Mouse (Mus musculus): ENCODE measurements around the gene Flrt1. TPM values are rescaled to one million over a fixed set of nuclear protein-coding genes. Genes with fewer than 3 reads are reported as not detected.

Gene Flrt1
- total and polyA plus RNA-seq, 3 experiments: not detected

- Histone ChIP-seq H3K4me2 (ENCODE audit: insufficient read depth, low read depth, poor library complexity, severe bottlenecking) (peak overlapping the region; percentile 17; the same call in 1 of the 2 replicates), H3K4me1 (ENCODE audit: control insufficient read depth in 1 of 2, insufficient read depth in 2 of 2) (peaks cover 0 to 11% of the 10 kb centered on the region in 2 experiments; a peak in 2 of 4 replicates), H3K27ac (ENCODE audit: insufficient read depth, low read depth) (no peak overlapping the region), H3K27me3 (replicated peaks) (peaks cover 99% of the 10 kb centered on the region), H3K79me2 (replicated peaks; ENCODE audit: control insufficient read depth, extremely low read depth, insufficient read depth, poor library complexity, severe bottlenecking) (no peaks in the 10 kb centered on the region), H3K9me3 (replicated peaks; ENCODE audit: low read length) (no peaks in the 10 kb centered on the region), H3K36me3 (replicated peaks in 1 of 2; ENCODE audit: control insufficient read depth in 1 of 2, insufficient read depth in 1 of 2, low read length in 1 of 2) (no peaks in the 10 kb centered on the region), H3K4me3 (replicated peaks in 1 of 3; ENCODE audit: low read depth in 2 of 3, low read length in 2 of 3, poor library complexity in 1 of 3) (no peak overlapping the region), H3K9ac (ENCODE audit: insufficient read depth, low read depth) (no peak overlapping the region)
- no peak for DNase-seq (ENCODE audit: extremely low read depth)
- no peak for TF ChIP-seq SMC3 (IDR thresholded peaks at IDR 0.05; ENCODE audit: low read depth, low read length)
- no peak for TF ChIP-seq MYC (IDR thresholded peaks at IDR 0.05; ENCODE audit: low read depth, low read length)
- no peak for TF ChIP-seq POLR2AphosphoS2 (IDR thresholded peaks at IDR 0.05; ENCODE audit: low read depth, low read length)
- TF ChIP-seq ZMIZ1 (IDR thresholded peaks at IDR 0.05; ENCODE audit: low read depth, low read length): no peak
- TF ChIP-seq RCOR1 (conservative IDR thresholded peaks at IDR 0.05; ENCODE audit: low read depth, low read length): no peak
- TF ChIP-seq RAD21 (IDR thresholded peaks at IDR 0.05; ENCODE audit: low read depth, low read length): no peak
- TF ChIP-seq SIN3A (IDR thresholded peaks at IDR 0.05; ENCODE audit: low read length): no peak
- no peak for TF ChIP-seq PAX5 (IDR thresholded peaks at IDR 0.05; ENCODE audit: low read length)
- no peak for TF ChIP-seq POLR2A (IDR thresholded peaks at IDR 0.05; ENCODE audit: low read depth, low read length)
- no peak for TF ChIP-seq CHD1 (IDR thresholded peaks at IDR 0.05; ENCODE audit: low read depth, low read length)
- TF ChIP-seq JUND (conservative IDR thresholded peaks at IDR 0.05; ENCODE audit: low read depth, low read length): no peak
- no peak for TF ChIP-seq MXI1 (IDR thresholded peaks at IDR 0.05; ENCODE audit: low read depth, low read length)
- no peak for TF ChIP-seq MAX (IDR thresholded peaks at IDR 0.05; ENCODE audit: low read length)
- in situ Hi-C loops (cut with MboI; ENCODE audit: low pct_ligation_motif_present, low pct_unique_long_range_greater_than_20kb, low sequenced_read_pairs): no loop called here
- dilution Hi-C loops (cut with MboI; ENCODE audit: extremely low pct_ligation_motif_present, extremely low pct_unique_long_range_greater_than_20kb, low sequenced_read_pairs): no loop called here
These were observed 17.0 kb downstream of the Flrt1 start for GRCm38 (mm10) chr19:7088558-7088957.

GRCm38 (mm10) chr19:7084734-7085133 is 20.8 kb downstream of the Flrt1 start:
- in situ Hi-C loops (cut with MboI; ENCODE audit: low pct_ligation_motif_present, low pct_unique_long_range_greater_than_20kb, low sequenced_read_pairs): no loop called here

More at GRCm38 (mm10) chr19:7084734-7085133, 20.8 kb downstream of the Flrt1 start:
- no peak overlapping the region for H3K27ac ChIP-seq (ENCODE audit: insufficient read depth, low read depth)
- no peak overlapping the region for H3K4me3 ChIP-seq (replicated peaks in 1 of 3; ENCODE audit: low read depth in 2 of 3, low read length in 2 of 3, poor library complexity in 1 of 3)
- no peak overlapping the region for H3K4me2 ChIP-seq (ENCODE audit: insufficient read depth, low read depth, poor library complexity, severe bottlenecking)
- H3K36me3 ChIP-seq (replicated peaks in 1 of 2; ENCODE audit: control insufficient read depth in 1 of 2, insufficient read depth in 1 of 2, low read length in 1 of 2): no peaks in the 10 kb centered on the region
- dilution Hi-C loops (cut with MboI; ENCODE audit: extremely low pct_ligation_motif_present, extremely low pct_unique_long_range_greater_than_20kb, low sequenced_read_pairs): no loop called here
- H3K79me2 ChIP-seq (replicated peaks; ENCODE audit: control insufficient read depth, extremely low read depth, insufficient read depth, poor library complexity, severe bottlenecking): no peaks in the 10 kb centered on the region
- H3K27me3 ChIP-seq (replicated peaks): peaks cover 94% of the 10 kb centered on the region
- peaks cover 0 to 21% of the 10 kb centered on the region in 2 experiments; a peak in 2 of 4 replicates for H3K4me1 ChIP-seq (ENCODE audit: control insufficient read depth in 1 of 2, insufficient read depth in 2 of 2)
- H3K9me3 ChIP-seq (replicated peaks; ENCODE audit: low read length): no peaks in the 10 kb centered on the region
- DNase-seq (ENCODE audit: extremely low read depth): no peak
- H3K9ac ChIP-seq (ENCODE audit: insufficient read depth, low read depth): no peak overlapping the region
- TF ChIP-seq JUN (IDR thresholded peaks at IDR 0.05; ENCODE audit: insufficient read depth, low read depth, low read length): no peak
- no peak for TF ChIP-seq MEF2A (IDR thresholded peaks at IDR 0.05; ENCODE audit: borderline replicate concordance, low read depth, low read length)
- no peak for TF ChIP-seq GABPA (IDR thresholded peaks at IDR 0.05; ENCODE audit: insufficient replicate concordance, low read depth, low read length)
- no peak for TF ChIP-seq CHD2 (IDR thresholded peaks at IDR 0.05; ENCODE audit: low read length)
- TF ChIP-seq NELFE (IDR thresholded peaks at IDR 0.05; ENCODE audit: low read depth, low read length): no peak
- no peak for TF ChIP-seq MAX (IDR thresholded peaks at IDR 0.05; ENCODE audit: low read length)
- TF ChIP-seq USF1 (IDR thresholded peaks at IDR 0.05; ENCODE audit: low read depth, low read length): no peak
- TF ChIP-seq E2F4 (IDR thresholded peaks at IDR 0.05; ENCODE audit: insufficient replicate concordance, low read depth, low read length): no peak
- TF ChIP-seq MXI1 (IDR thresholded peaks at IDR 0.05; ENCODE audit: low read depth, low read length): no peak
- TF ChIP-seq PAX5 (IDR thresholded peaks at IDR 0.05; ENCODE audit: low read length): no peak
- TF ChIP-seq TCF12 (IDR thresholded peaks at IDR 0.05; ENCODE audit: low read depth, low read length): no peak
- TF ChIP-seq SIN3A (IDR thresholded peaks at IDR 0.05; ENCODE audit: low read length): no peak
- TF ChIP-seq SMC3 (IDR thresholded peaks at IDR 0.05; ENCODE audit: low read depth, low read length): no peak
- TF ChIP-seq IRF4 (IDR thresholded peaks at IDR 0.05; ENCODE audit: low read depth, low read length): no peak

All from CH12.LX (cell line).